Mouse (Mus musculus) mature B cell (primary cell): ENCODE measurements around the gene Rras2.

ENCODE experiments used
- in situ Hi-C: fragments of 300-500 bp; cut with MboI; formaldehyde crosslinking; loops from 2 replicates; pipeline ENCODE4 v1.14.3; 2019

Rras2 gene

GRCm38 (mm10) chr7:114117444-114117905 is at the start of gene Rras2:
Gene Rras2 (minus strand): TSS chr7:114117781.
- in situ Hi-C loops: no loop called here

- in situ Hi-C loops: no loop called here
Observed at GRCm38 (mm10) chr7:114162975-114163374, 45.4 kb upstream of the Rras2 start.

GRCm38 (mm10) chr7:114161101-114161500 is 43.5 kb upstream of the Rras2 start:
- in situ Hi-C loops: no loop called here

- in situ Hi-C loops: no loop called here
Observed at GRCm38 (mm10) chr7:114157716-114158278, 40.2 kb upstream of the Rras2 start.

- in situ Hi-C loops: no loop called here
Observed at GRCm38 (mm10) chr7:114156364-114156763, 38.8 kb upstream of the Rras2 start.

- in situ Hi-C loops: no loop called here
Observed at GRCm38 (mm10) chr7:114155053-114155865, 37.7 kb upstream of the Rras2 start.

GRCm38 (mm10) chr7:114151036-114151780 is 33.6 kb upstream of the Rras2 start:
- in situ Hi-C loops: no loop called here

- in situ Hi-C loops: no loop called here
Observed at GRCm38 (mm10) chr7:114149564-114149963, 32.0 kb upstream of the Rras2 start.

- in situ Hi-C loops: no loop called here
Observed at GRCm38 (mm10) chr7:114149135-114149534, 31.6 kb upstream of the Rras2 start.

GRCm38 (mm10) chr7:114145841-114146240 is 28.3 kb upstream of the Rras2 start:
- in situ Hi-C loops: no loop called here

GRCm38 (mm10) chr7:114142151-114142798 is 24.7 kb upstream of the Rras2 start:
- in situ Hi-C loops: no loop called here

- in situ Hi-C loops: no loop called here
Observed at GRCm38 (mm10) chr7:114140026-114140425, 22.4 kb upstream of the Rras2 start.

GRCm38 (mm10) chr7:114139400-114139799 is 21.8 kb upstream of the Rras2 start:
- in situ Hi-C loops: no loop called here

GRCm38 (mm10) chr7:114138261-114138660 is 20.7 kb upstream of the Rras2 start:
- in situ Hi-C loops: no loop called here

GRCm38 (mm10) chr7:114135166-114135565 is 17.6 kb upstream of the Rras2 start:
- in situ Hi-C loops: no loop called here

- in situ Hi-C loops: no loop called here
Observed at GRCm38 (mm10) chr7:114133957-114134356, 16.4 kb upstream of the Rras2 start.

GRCm38 (mm10) chr7:114132316-114132715 is 14.7 kb upstream of the Rras2 start:
- in situ Hi-C loops: no loop called here

GRCm38 (mm10) chr7:114129281-114129680 is 11.7 kb upstream of the Rras2 start:
- in situ Hi-C loops: no loop called here

GRCm38 (mm10) chr7:114118180-114118579 is 599 bp upstream of the Rras2 start:
- in situ Hi-C loops: no loop called here

- in situ Hi-C loops: no loop called here
Observed at GRCm38 (mm10) chr7:114116711-114117351, 750 bp downstream of the Rras2 start.

- in situ Hi-C loops: no loop called here
Observed at GRCm38 (mm10) chr7:114115961-114116360, 1.6 kb downstream of the Rras2 start.

GRCm38 (mm10) chr7:114114976-114115375 is 2.6 kb downstream of the Rras2 start:
- in situ Hi-C loops: no loop called here
